Mouse (Mus musculus): Measurements from ENCODE around the gene Nr1d1. TPM values are rescaled to one million over a fixed set of nuclear protein-coding genes. Genes with fewer than 3 reads are reported as not detected.
A peak's percentile ranks its signal among the peaks of the same experiment; 100 is the strongest.
"Not testable (repeated sequence)": the region's sequence is repeated elsewhere in the genome, so short reads cannot be mapped to it uniquely, and the experiment has no call there.

Gene Nr1d1
- polyA plus RNA-seq, 1 experiment from 2014 or later = 1.5 TPM

- not testable (repeated sequence) for H3K27me3 ChIP-seq (replicated peaks); H3K36me3 ChIP-seq; H3K4me3 ChIP-seq; ATAC-seq (ENCODE audit: low FRiP score, low read depth); H3K9ac ChIP-seq; H3K27ac ChIP-seq; H3K4me2 ChIP-seq (replicated peaks); H3K9me3 ChIP-seq
- WGBS = 91% methylated on average over 2 of the region's 2 CpGs
- peaks cover 29% of the 10 kb centered on the region for H3K4me1 ChIP-seq
These were observed 37.9 kb downstream of the Nr1d1 start for GRCm38 (mm10) chr11:98737220-98737619.

DNA sequence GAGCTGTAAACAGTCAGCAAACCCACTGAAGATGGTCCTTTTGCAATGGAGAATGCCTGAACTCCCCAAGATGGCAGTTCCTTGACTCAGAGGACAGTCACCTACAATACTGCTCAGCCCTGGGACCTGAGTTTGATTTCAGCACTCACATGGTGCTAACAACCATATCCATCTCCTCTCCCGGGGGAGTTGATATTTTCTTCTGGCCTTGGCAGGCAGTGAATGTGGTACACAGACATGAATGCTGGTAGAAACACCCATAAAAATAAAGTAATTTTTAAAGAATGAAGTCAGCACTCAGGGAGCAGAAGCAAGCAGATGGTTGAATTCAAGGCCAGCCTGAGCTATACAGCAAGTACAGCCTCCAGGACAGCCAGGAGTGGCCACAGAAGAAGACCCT is 39.0 kb downstream of the Nr1d1 start:
- H3K27me3 ChIP-seq (replicated peaks) = no peaks in the 10 kb centered on the region
- H3K9me3 ChIP-seq = no peaks in the 10 kb centered on the region
- H3K4me1 ChIP-seq = peaks cover 25% of the 10 kb centered on the region
- ATAC-seq (ENCODE audit: low FRiP score, low read depth) = no peak
- no peak overlapping the region for H3K4me2 ChIP-seq (replicated peaks)
- no peak overlapping the region for H3K4me3 ChIP-seq
- no peak overlapping the region for H3K27ac ChIP-seq
- WGBS = 92% methylated on average over 1 of the region's 1 CpGs
- H3K9ac ChIP-seq = no peak overlapping the region
- no peaks in the 10 kb centered on the region for H3K36me3 ChIP-seq

- Histone ChIP-seq H3K9me3 (no peaks in the 10 kb centered on the region), H3K4me1 (peaks cover 14% of the 10 kb centered on the region), H3K36me3 (no peaks in the 10 kb centered on the region), H3K9ac (no peak overlapping the region), H3K4me3 (no peak overlapping the region), H3K27ac (no peak overlapping the region), H3K4me2 (replicated peaks) (no peak overlapping the region), H3K27me3 (replicated peaks) (no peaks in the 10 kb centered on the region)
- no peak for ATAC-seq (ENCODE audit: low FRiP score, low read depth)
- WGBS = 96% methylated on average over 4 of the region's 4 CpGs
These were observed 40.0 kb downstream of the Nr1d1 start for GRCm38 (mm10) chr11:98735111-98735510.

GRCm38 (mm10) chr11:98734020-98734419 is 41.1 kb downstream of the Nr1d1 start:
- Histone ChIP-seq H3K4me1 (peaks cover 10% of the 10 kb centered on the region; the same call in 1 of the 2 replicates), H3K9me3 (no peaks in the 10 kb centered on the region), H3K9ac (no peak overlapping the region), H3K4me3 (no peak overlapping the region; the same call in 1 of the 2 replicates), H3K4me2 (replicated peaks) (no peak overlapping the region), H3K36me3 (no peaks in the 10 kb centered on the region), H3K27ac (no peak overlapping the region), H3K27me3 (replicated peaks) (no peaks in the 10 kb centered on the region)
- 76% methylated on average over 3 of the region's 3 CpGs for WGBS
- ATAC-seq (ENCODE audit: low FRiP score, low read depth) = no peak

DNA sequence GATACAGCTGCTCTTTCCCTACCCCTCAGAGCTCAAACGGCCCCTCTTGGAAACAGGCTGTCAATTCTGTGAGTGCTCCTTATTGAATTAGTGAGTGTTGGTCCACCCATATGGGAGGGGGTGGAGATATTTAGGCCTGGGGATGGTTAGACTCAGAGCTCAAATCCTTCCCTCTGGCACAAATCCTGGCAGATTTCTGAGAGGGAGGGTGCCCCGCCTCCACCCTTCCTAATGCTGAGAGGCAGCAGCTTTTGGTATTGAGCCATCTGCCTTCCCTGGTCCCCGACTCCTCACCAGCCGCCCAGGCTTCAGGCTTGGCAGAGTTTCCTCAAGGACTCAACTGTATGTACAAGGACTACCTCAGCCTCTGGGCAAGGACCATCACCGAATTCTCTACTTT is 44.0 kb downstream of the Nr1d1 start:
- Histone ChIP-seq H3K4me1 (peaks cover 4% of the 10 kb centered on the region), H3K9ac (no peak overlapping the region), H3K27ac (no peak overlapping the region), H3K27me3 (replicated peaks) (no peaks in the 10 kb centered on the region), H3K4me3 (no peak overlapping the region), H3K4me2 (replicated peaks) (no peak overlapping the region), H3K9me3 (no peaks in the 10 kb centered on the region), H3K36me3 (peaks cover 13% of the 10 kb centered on the region)
- no peak for ATAC-seq (ENCODE audit: low FRiP score, low read depth)
- WGBS = 59% methylated on average over 5 of the region's 5 CpGs

GRCm38 (mm10) chr11:98730727-98731126 is 44.4 kb downstream of the Nr1d1 start:
- no peaks in the 10 kb centered on the region for H3K27me3 ChIP-seq (replicated peaks)
- H3K4me2 ChIP-seq (replicated peaks) = no peak overlapping the region
- WGBS = 66% methylated on average over 4 of the region's 4 CpGs
- peaks cover 17% of the 10 kb centered on the region for H3K36me3 ChIP-seq
- H3K27ac ChIP-seq = no peak overlapping the region
- H3K9me3 ChIP-seq = no peaks in the 10 kb centered on the region
- no peak overlapping the region for H3K9ac ChIP-seq
- H3K4me3 ChIP-seq = no peak overlapping the region
- H3K4me1 ChIP-seq = peaks cover 4% of the 10 kb centered on the region
- no peak for ATAC-seq (ENCODE audit: low FRiP score, low read depth)

GRCm38 (mm10) chr11:98729119-98729588 is 46.0 kb downstream of the Nr1d1 start, which contains the start of gene Med24:
TSS of gene Med24 (minus strand) at chr11:98729435.
- Histone ChIP-seq H3K9me3 (no peaks in the 10 kb centered on the region), H3K4me2 (replicated peaks) (peak within 1 kb of the TSS; percentile 67), H3K9ac (peak within 1 kb of the TSS; percentile 57), H3K4me1 (peaks cover 4% of the 10 kb centered on the region), H3K27me3 (replicated peaks) (no peaks in the 10 kb centered on the region), H3K36me3 (peaks cover 32% of the 10 kb centered on the region), H3K4me3 (peak within 1 kb of the TSS; percentile 62), H3K27ac (no peak within 1 kb of the TSS)
- ATAC-seq (ENCODE audit: low FRiP score, low read depth) = peak; percentile 86
- WGBS = 0% methylated on average over 16 of the region's 16 CpGs

GRCm38 (mm10) chr11:98725926-98726506 is 49.1 kb downstream of the Nr1d1 start:
- peaks cover 4% of the 10 kb centered on the region for H3K4me1 ChIP-seq
- WGBS = 95% methylated on average over 15 of the region's 15 CpGs
- peaks cover 40% of the 10 kb centered on the region for H3K36me3 ChIP-seq
- H3K4me3 ChIP-seq = no peak overlapping the region
- no peak overlapping the region for H3K9ac ChIP-seq
- no peak overlapping the region for H3K4me2 ChIP-seq (replicated peaks)
- no peak overlapping the region for H3K27ac ChIP-seq
- ATAC-seq (ENCODE audit: low FRiP score, low read depth) = no peak
- no peaks in the 10 kb centered on the region for H3K9me3 ChIP-seq
- no peaks in the 10 kb centered on the region for H3K27me3 ChIP-seq (replicated peaks)

DNA sequence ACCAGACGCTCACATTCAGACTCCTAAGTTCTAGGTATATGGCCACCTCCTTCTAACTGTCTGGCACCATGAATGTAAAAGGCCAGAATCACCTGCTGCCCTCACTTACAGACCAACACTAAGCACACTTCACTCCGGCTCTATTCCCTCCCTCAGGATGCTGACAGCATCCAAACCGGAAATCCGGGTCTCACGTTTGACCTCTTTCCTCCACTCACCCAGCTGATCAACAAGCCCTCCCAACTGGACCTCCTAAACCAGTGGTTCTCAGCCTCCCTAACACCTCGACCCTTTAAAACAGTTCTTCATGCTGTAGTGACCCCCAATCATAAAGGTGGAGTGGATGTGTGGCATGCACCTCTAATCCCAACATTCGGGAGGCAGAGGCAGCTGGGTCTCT is 52.0 kb downstream of the Nr1d1 start:
- Histone ChIP-seq H3K36me3 (peaks cover 46% of the 10 kb centered on the region), H3K9me3 (no peaks in the 10 kb centered on the region), H3K9ac (no peak overlapping the region), H3K27ac (no peak overlapping the region), H3K27me3 (replicated peaks) (no peaks in the 10 kb centered on the region), H3K4me1 (no peaks in the 10 kb centered on the region), H3K4me3 (no peak overlapping the region), H3K4me2 (replicated peaks) (no peak overlapping the region)
- 83% methylated on average over 7 of the region's 7 CpGs for WGBS
- ATAC-seq (ENCODE audit: low FRiP score, low read depth) = no peak

DNA sequence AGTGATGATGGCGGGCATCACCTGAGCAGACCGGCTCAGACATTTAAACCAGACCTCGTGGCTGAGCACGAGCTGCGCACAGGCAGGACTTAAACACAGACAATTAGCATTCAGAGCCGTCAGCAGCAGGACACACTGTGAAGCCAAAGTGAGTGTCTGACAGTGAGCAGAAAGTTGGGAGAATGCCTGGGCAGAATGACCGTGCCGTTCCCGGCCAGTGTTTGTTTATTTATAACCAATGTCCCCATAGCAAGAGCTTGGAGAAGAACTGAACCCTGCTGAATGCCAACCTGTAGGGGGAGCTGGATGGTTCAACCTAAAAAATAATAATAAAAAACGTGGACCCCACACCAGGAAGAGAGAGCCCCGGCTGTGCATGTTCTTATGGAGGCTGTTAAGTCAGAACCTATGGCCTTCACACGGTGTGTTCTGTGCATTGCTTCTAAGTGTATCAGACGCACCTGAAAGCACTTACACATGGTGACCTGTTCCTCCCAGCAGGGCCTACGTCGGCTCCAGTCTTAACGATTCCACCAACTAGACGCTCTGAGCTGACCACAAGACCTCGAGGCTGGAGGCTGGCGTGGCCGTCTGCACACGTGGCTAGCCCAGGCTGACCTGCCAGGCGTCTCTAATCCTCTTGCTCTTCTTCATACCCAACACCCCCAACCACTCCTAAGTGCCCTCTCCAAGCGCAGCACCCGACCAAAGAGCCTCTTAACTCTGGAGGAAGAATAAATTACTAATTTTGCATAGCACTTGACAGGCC is 53.5 kb downstream of the Nr1d1 start:
- H3K4me3 ChIP-seq = no peak overlapping the region
- WGBS = 74% methylated on average over 24 of the region's 24 CpGs
- no peak overlapping the region for H3K4me2 ChIP-seq (replicated peaks)
- H3K27me3 ChIP-seq (replicated peaks) = no peaks in the 10 kb centered on the region
- 0 out of 2 replicates have a peak overlapping the region, but pooled peaks have one; percentile 29 for H3K9ac ChIP-seq
- no peak for ATAC-seq (ENCODE audit: low FRiP score, low read depth)
- no peak overlapping the region for H3K27ac ChIP-seq
- no peaks in the 10 kb centered on the region for H3K9me3 ChIP-seq
- H3K4me1 ChIP-seq = no peaks in the 10 kb centered on the region; the same call in 1 of the 2 replicates
- H3K36me3 ChIP-seq = peaks cover 50% of the 10 kb centered on the region

GRCm38 (mm10) chr11:98720756-98721155 is 54.4 kb downstream of the Nr1d1 start:
- Histone ChIP-seq H3K4me1 (no peaks in the 10 kb centered on the region; the same call in 1 of the 2 replicates), H3K4me2 (replicated peaks) (no peak overlapping the region), H3K27ac (no peak overlapping the region), H3K9me3 (no peaks in the 10 kb centered on the region), H3K27me3 (replicated peaks) (no peaks in the 10 kb centered on the region), H3K36me3 (peaks cover 51% of the 10 kb centered on the region), H3K4me3 (no peak overlapping the region), H3K9ac (no peak overlapping the region)
- WGBS = 81% methylated on average over 2 of the region's 2 CpGs
- no peak for ATAC-seq (ENCODE audit: low FRiP score, low read depth)
